Mouse (Mus musculus): ENCODE results near the gene Smg9.

GRCm38 (mm10) chr7:24406528-24407344 lies 7.3 kb downstream of the Smg9 start:
- TF ChIP-seq ZNF384 (IDR thresholded peaks at IDR 0.05; ENCODE audit: low read depth, low read length) = no peak
- no peak for TF ChIP-seq MAFK (IDR thresholded peaks at IDR 0.05; ENCODE audit: insufficient read depth, low read depth, low read length)
- TF ChIP-seq HCFC1 (IDR thresholded peaks at IDR 0.05; ENCODE audit: borderline replicate concordance, insufficient read depth, low read length) = no peak

Measured in ES-E14 (cell line).